Mouse (Mus musculus) liver, embryonic 14.5 days (tissue): Measurements from ENCODE around the gene Gpsm3.

Experiments used
- CTCF ChIP-seq: IDR thresholded peaks from 2 replicates; pipeline ENCODE4 v1.5.1; 2016; ENCODE audit warnings: antibody characterized with exemption, low read depth, control low read depth
- EP300 ChIP-seq: IDR thresholded peaks from 2 replicates; pipeline ENCODE4 v1.6.1; 2016; ENCODE audit warnings: antibody characterized with exemption, low read depth

GRCm38 (mm10) chr17:34591029-34591993 is 1.7 kb downstream of the Gpsm3 start, which contains the start of gene Pbx2:
- TF ChIP-seq CTCF (no peak), EP300 (no peak)
